Mouse (Mus musculus) ES-Bruce4 (cell line): Measurements from ENCODE around the gene Ptbp3. TPM values are rescaled to one million over a fixed set of nuclear protein-coding genes. Genes with fewer than 3 reads are reported as not detected.

Experiments used
- H3K27ac ChIP-seq: 2 replicates; pipeline ENCODE4 v1.5.1; 2012; ENCODE audit warnings: low read length, inconsistent platforms; ENCODE audit not compliant: insufficient read depth
- H3K27me3 ChIP-seq: 2 replicates; pipeline ENCODE4 v1.6.1; 2012; ENCODE audit warnings: mild to moderate bottlenecking, low read length, inconsistent platforms; ENCODE audit not compliant: control insufficient read depth, poor library complexity, insufficient read depth, severe bottlenecking
- H3K36me3 ChIP-seq: 2 replicates; pipeline ENCODE4 v1.6.1; 2012; ENCODE audit warnings: inconsistent platforms, mild to moderate bottlenecking, low read length, moderate library complexity; ENCODE audit not compliant: control insufficient read depth, poor library complexity, insufficient read depth, severe bottlenecking
- H3K4me1 ChIP-seq: one replicate; pipeline ENCODE4 v1.8.1; 2011; ENCODE audit warnings: low read length; ENCODE audit not compliant: control insufficient read depth, insufficient read depth
- H3K4me3 ChIP-seq: 2 replicates; pipeline ENCODE4 v1.5.1; 2011; ENCODE audit warnings: low read depth, mild to moderate bottlenecking, low read length
- H3K9ac ChIP-seq: 2 replicates; pipeline ENCODE4 v1.6.1; 2012; ENCODE audit warnings: low read depth, mild to moderate bottlenecking, inconsistent platforms; ENCODE audit not compliant: poor library complexity, severe bottlenecking
- H3K9me3 ChIP-seq: replicated peaks from 2 replicates; pipeline ENCODE4 v1.6.1; 2012; ENCODE audit warnings: mild to moderate bottlenecking, low read length, inconsistent platforms; ENCODE audit not compliant: control insufficient read depth, poor library complexity, insufficient read depth, severe bottlenecking
- CTCF ChIP-seq: IDR thresholded peaks from one replicate; pipeline ENCODE4 v1.8.1; 2011; ENCODE audit warnings: low read depth, low read length
- EP300 ChIP-seq: IDR thresholded peaks from 2 replicates; pipeline ENCODE4 v1.6.1; 2011; ENCODE audit warnings: low read depth, low read length; ENCODE audit not compliant: insufficient read depth
- POLR2A ChIP-seq: IDR thresholded peaks from one replicate; pipeline ENCODE4 v1.8.1; 2011; ENCODE audit warnings: low read length; ENCODE audit not compliant: insufficient read depth
- polyA plus RNA-seq: library from polyadenylated mRNA; stranded (reverse); fragments of >200 nt; gene quantifications from 2 replicates; pipeline ENCODE4 v1.2.4, GENCODE M21; 2011; ENCODE audit warnings: low read depth; ENCODE audit not compliant: missing spikeins, insufficient read depth, insufficient read length

The Ptbp3 gene
- polyA plus RNA-seq, 1 experiment, result 113 TPM

GRCm38 (mm10) chr4:59491097-59491496, 58.1 kb downstream of the Ptbp3 start:
- Histone ChIP-seq H3K9ac (no peak overlapping the region), H3K9me3 (no peaks in the 10 kb centered on the region), H3K36me3 (no peaks in the 10 kb centered on the region; the same call in 1 of the 2 replicates), H3K4me3 (no peak overlapping the region), H3K4me1 (no peaks in the 10 kb centered on the region), H3K27me3 (no peaks in the 10 kb centered on the region), H3K27ac (no peak overlapping the region)
- TF ChIP-seq POLR2A, result no peak
- TF ChIP-seq CTCF, result no peak
- TF ChIP-seq EP300, result no peak

DNA sequence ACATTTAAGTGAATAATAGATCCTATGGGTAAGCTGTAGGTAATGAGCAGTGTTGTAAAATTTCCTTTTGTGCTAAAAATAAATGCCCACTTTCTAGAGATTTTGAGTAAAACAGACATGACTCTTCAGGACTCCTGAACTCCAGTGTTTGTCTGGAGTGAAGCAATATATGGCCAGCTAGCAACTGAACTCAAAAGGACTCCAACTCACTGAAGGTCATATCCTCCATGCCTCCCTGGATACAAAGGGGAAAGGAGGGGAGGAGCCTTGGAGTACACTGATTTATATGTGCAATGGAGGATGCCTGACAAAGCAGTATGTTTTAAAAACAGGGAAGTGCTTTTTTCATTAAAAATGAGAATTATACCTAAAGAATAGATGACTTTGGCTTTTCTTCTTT, 77.9 kb downstream of the Ptbp3 start:
- H3K4me3 ChIP-seq, result no peak overlapping the region
- no peaks in the 10 kb centered on the region for H3K27me3 ChIP-seq
- no peak overlapping the region for H3K9ac ChIP-seq
- H3K9me3 ChIP-seq, result no peaks in the 10 kb centered on the region
- no peak overlapping the region for H3K27ac ChIP-seq
- H3K36me3 ChIP-seq, result no peaks in the 10 kb centered on the region
- TF ChIP-seq EP300 (no peak), POLR2A (no peak), CTCF (no peak)
- no peaks in the 10 kb centered on the region for H3K4me1 ChIP-seq

DNA sequence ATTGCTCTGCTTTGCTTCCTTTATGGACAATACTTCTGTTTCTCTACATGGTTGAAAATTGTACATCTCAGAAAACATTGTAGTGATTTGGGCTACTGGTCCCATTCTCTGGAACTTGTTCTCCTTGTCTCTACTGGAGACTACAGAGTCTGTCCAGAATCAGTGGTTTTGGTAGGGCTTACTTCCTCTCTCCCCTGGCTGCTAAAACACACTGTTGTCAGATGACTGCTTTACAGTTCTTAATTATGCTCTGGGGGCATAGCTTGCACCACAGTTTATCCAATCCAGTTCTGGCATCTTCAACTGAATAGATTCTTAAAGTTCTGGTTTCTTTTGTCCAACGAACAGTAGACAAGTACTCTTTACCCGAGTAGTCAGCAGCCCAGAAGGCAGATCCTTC, 83.7 kb downstream of the Ptbp3 start:
- Histone ChIP-seq H3K9ac (no peak overlapping the region), H3K4me1 (no peaks in the 10 kb centered on the region), H3K4me3 (no peak overlapping the region), H3K9me3 (no peaks in the 10 kb centered on the region), H3K36me3 (no peaks in the 10 kb centered on the region), H3K27me3 (no peaks in the 10 kb centered on the region), H3K27ac (no peak overlapping the region)
- TF ChIP-seq CTCF (no peak), POLR2A (no peak), EP300 (no peak)

DNA sequence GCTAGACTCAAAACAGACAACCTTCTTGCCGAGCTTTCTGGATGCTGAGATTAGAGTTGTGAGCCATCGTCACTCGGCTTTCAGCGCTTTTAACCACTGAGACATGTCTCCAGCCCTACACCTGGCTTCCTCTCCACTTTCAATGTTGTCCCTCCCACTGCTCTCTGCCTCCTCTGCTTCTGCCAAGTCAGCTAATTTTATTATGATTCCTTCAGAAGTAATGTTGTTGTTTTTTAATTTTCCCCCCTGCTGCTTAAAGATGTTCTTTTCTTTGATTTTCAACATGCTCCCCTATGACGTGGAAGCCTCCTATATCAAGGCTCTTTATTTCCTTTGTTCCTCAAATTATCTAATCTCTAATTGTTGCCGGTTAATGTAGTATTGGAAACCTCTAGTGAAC, 84.5 kb downstream of the Ptbp3 start:
- Histone ChIP-seq H3K4me3 (no peak overlapping the region), H3K27ac (no peak overlapping the region), H3K27me3 (no peaks in the 10 kb centered on the region), H3K9me3 (no peaks in the 10 kb centered on the region), H3K36me3 (no peaks in the 10 kb centered on the region), H3K9ac (no peak overlapping the region), H3K4me1 (no peaks in the 10 kb centered on the region)
- TF ChIP-seq EP300 (no peak), CTCF (no peak), POLR2A (no peak)

GRCm38 (mm10) chr4:59462494-59462893, 86.7 kb downstream of the Ptbp3 start:
- Histone ChIP-seq H3K36me3 (no peaks in the 10 kb centered on the region), H3K4me1 (no peaks in the 10 kb centered on the region), H3K4me3 (no peak overlapping the region), H3K9me3 (no peaks in the 10 kb centered on the region), H3K27ac (no peak overlapping the region), H3K9ac (no peak overlapping the region), H3K27me3 (no peaks in the 10 kb centered on the region)
- TF ChIP-seq EP300 (no peak), POLR2A (no peak), CTCF (no peak)

DNA sequence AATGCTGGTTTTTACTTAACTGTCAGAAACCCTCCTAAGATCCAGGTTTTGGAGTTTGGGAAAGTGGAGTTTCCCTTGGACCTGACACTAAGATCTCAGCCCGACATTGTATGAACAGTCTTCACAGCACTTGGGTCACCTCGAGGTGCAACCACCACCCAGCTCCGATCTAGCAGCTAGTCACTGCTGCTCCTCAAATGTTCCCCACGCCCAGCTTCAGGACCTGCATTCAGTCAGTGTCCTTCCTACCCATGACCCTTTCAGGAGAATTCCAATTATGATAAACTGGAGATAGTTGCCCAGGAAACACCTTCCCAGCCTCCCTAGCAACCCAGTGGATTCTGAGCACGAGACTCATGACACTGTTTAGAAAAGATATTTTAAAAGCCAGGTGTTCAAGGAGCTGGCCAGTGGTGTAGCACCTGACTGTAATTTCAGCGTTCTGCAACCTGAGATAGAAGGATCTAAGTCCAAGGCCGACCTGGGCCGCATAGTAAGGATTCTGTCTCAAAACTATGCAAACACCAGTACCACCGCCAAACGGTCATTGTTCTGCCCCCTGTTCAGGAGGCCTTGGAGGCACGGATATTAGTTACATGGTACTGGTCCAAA, 87.9 kb downstream of the Ptbp3 start:
- H3K4me3 ChIP-seq, result no peak overlapping the region
- H3K9me3 ChIP-seq, result no peaks in the 10 kb centered on the region
- H3K36me3 ChIP-seq, result no peaks in the 10 kb centered on the region
- H3K27me3 ChIP-seq, result no peaks in the 10 kb centered on the region
- no peak overlapping the region for H3K27ac ChIP-seq
- no peaks in the 10 kb centered on the region for H3K4me1 ChIP-seq
- TF ChIP-seq EP300, result no peak
- TF ChIP-seq POLR2A, result no peak
- no peak for TF ChIP-seq CTCF
- no peak overlapping the region for H3K9ac ChIP-seq
